In the genomic region with DNA sequence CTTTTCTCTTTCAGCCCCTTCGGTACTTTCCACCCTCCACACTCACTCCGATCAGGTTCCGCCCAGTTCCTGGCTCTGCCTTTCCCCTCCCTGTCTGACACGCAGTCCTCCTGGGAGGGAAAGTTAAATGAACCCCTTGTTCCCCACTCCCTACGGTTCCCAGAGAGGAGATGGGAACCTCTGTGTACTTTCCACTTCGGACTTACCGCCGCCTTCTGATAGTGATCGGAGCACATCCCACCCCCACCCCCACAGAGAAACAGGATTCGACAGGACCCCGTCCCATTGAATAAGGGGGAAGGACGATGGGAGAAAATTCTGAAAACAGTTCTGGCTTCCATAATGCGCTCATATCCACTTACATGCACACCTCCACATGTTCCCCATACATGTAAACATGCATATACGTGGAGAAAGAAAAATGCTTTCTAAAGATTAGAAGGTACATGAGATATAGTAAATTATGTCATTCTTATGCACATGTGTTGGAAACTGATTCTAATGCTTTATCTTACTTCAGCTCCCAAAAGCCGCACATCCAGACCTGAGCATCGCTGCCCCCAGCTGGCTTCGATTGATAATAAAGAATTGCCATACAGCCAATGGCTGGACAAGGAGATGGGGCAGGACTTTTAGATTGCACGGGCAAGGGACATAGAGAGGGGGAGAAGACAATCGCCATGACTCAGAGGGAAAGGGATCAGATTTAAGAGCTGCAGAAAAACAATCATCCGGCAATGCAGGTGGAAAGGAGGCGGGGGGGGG, we compare ENCODE assay signal across 10 mouse cellular contexts. TPM values are rescaled to one million over a fixed set of nuclear protein-coding genes. Genes with fewer than 3 reads are reported as not detected.
A peak's percentile ranks its signal among the peaks of the same experiment; 100 is the strongest.
DNase-seq lines count a peak whose midpoint lies in the region; ATAC-seq and TF ChIP-seq lines count a peak whose summit lies in the region.
"Had no signal": no experiment of that assay in that cellular context is flagged by ENCODE, and none has a peak within 500 bp of the region (broad histone marks: within the 10 kb centered on the region; RNA-seq: fewer than 3 reads in every experiment).

No protein-coding gene starts in this region.

- peak overlapping the region; percentile 71 for H3K4me2 ChIP-seq in forebrain, postnatal 0 days (ENCODE audit: low read depth)
- H3K4me2 ChIP-seq in midbrain, postnatal 0 days (ENCODE audit: low read depth, low read length, poor library complexity, severe bottlenecking): peak overlapping the region; percentile 89

- peak overlapping the region; percentile 55 for H3K4me3 ChIP-seq in testis, adult 2 months (ENCODE audit: control insufficient read depth, low read depth, low read length)
- H3K4me3 ChIP-seq in forebrain, postnatal 0 days (ENCODE audit: low read depth, low read length): peak overlapping the region; percentile 40
- peak overlapping the region; percentile 42 for H3K4me3 ChIP-seq in midbrain, postnatal 0 days (ENCODE audit: low read depth, low read length)

- intact Hi-C loops in left cerebral cortex, postnatal 25 days (cut with DNase I): loop anchor here (2.0 to 10.0 kb wide), 3 partner anchors 75 to 153 kb away; a partner anchor contains a TSS

- H3K27me3 ChIP-seq in testis, adult 2 months (ENCODE audit: control insufficient read depth, insufficient read depth, low read length): no peaks in the 10 kb centered on the region
- no peaks in the 10 kb centered on the region for H3K27me3 ChIP-seq in forebrain, postnatal 0 days (ENCODE audit: insufficient read depth, low read length)
- H3K27me3 ChIP-seq in midbrain, postnatal 0 days (ENCODE audit: insufficient read depth, low read length): no peaks in the 10 kb centered on the region

- no peaks in the 10 kb centered on the region for H3K36me3 ChIP-seq in testis, adult 2 months (ENCODE audit: control insufficient read depth, insufficient read depth, low read length)
- H3K36me3 ChIP-seq in forebrain, postnatal 0 days (ENCODE audit: insufficient read depth): no peaks in the 10 kb centered on the region
- no peaks in the 10 kb centered on the region for H3K36me3 ChIP-seq in midbrain, postnatal 0 days (ENCODE audit: insufficient read depth, low read length)

- H3K27ac ChIP-seq in testis, adult 2 months (ENCODE audit: control insufficient read depth, insufficient read depth, low read depth, low read length): peak overlapping the region; percentile 2; the same call in 1 of the 2 replicates
- H3K27ac ChIP-seq in forebrain, postnatal 0 days (ENCODE audit: low read depth, low read length): peak overlapping the region; percentile 15; the same call in 1 of the 2 replicates
- no peak overlapping the region for H3K27ac ChIP-seq in midbrain, postnatal 0 days (ENCODE audit: low read depth, low read length)

- H3K4me1 ChIP-seq in testis, adult 2 months (ENCODE audit: control insufficient read depth, insufficient read depth, low read length): peaks cover 5% of the 10 kb centered on the region; the same call in 1 of the 2 replicates
- H3K4me1 ChIP-seq in forebrain, postnatal 0 days (ENCODE audit: insufficient read depth): 0 out of 2 replicates have a peak, but pooled peaks cover 10% of the 10 kb centered on the region
- no peaks in the 10 kb centered on the region for H3K4me1 ChIP-seq in midbrain, postnatal 0 days (ENCODE audit: insufficient read depth, low read length)

- ATAC-seq in forebrain, postnatal 0 days: peak; percentile 74
- peak; percentile 81 for ATAC-seq in midbrain, postnatal 0 days (ENCODE audit: low FRiP score)

- no peak for TF ChIP-seq POLR2A in testis, adult 2 months (IDR thresholded peaks at IDR 0.05; ENCODE audit: control insufficient read depth, low read depth, low read length)

- H3K9ac ChIP-seq in forebrain, postnatal 0 days: peak overlapping the region; percentile 49
- H3K9ac ChIP-seq in midbrain, postnatal 0 days (replicated peaks; ENCODE audit: low read length, poor library complexity, severe bottlenecking): peak overlapping the region; percentile 57

- WGBS in forebrain, postnatal 0 days: 2% methylated on average over 18 of the region's 21 CpGs
- WGBS in midbrain, postnatal 0 days: under 1% methylated on average over 18 of the region's 21 CpGs

- H3K9me3 ChIP-seq in forebrain, postnatal 0 days (ENCODE audit: low read length): no peaks in the 10 kb centered on the region
- H3K9me3 ChIP-seq in midbrain, postnatal 0 days (ENCODE audit: low read length): no peaks in the 10 kb centered on the region

- peak; percentile 21 for DNase-seq in adrenal gland, postnatal 10 days
- DNase-seq in adrenal gland, postnatal 25 days: no peak
- DNase-seq in testis, postnatal 10 days (ENCODE audit: low spot score): no peak
- peak; percentile 69 for DNase-seq in forebrain, postnatal 0 days
- DNase-seq in left cerebral cortex, postnatal 25 days (ENCODE audit: low spot score in 2 of 2): peak; percentile 10 to 35
- DNase-seq in midbrain, postnatal 0 days (ENCODE audit: low spot score): peak; percentile 77
- DNase-seq in ovary, postnatal 36 days (ENCODE audit: low spot score): no peak

- no peak for TF ChIP-seq CTCF in testis, adult 2 months (IDR thresholded peaks at IDR 0.05; ENCODE audit: control insufficient read depth, insufficient read depth, insufficient replicate concordance, low read depth, low read length)
- TF ChIP-seq CTCF in forebrain, postnatal 0 days (IDR thresholded peaks at IDR 0.05; ENCODE audit: low read depth): no peak
- no peak; the same call in 1 of the 2 replicates for TF ChIP-seq CTCF in midbrain, postnatal 0 days (IDR thresholded peaks at IDR 0.05)

RNA-seq across cellular contexts. Expression of a gene that starts 26.5 kb away (rescaled TPM):
- total RNA-seq in adrenal gland, postnatal 10 days (2021): not detected
- total RNA-seq in adrenal gland, postnatal 25 days (2021): not detected in 2 replicates
- 2,075 and 2,753 TPM in 2 replicates for polyA plus RNA-seq in testis, adult 2 months (2012; rRNA removed)
- total RNA-seq in forebrain, postnatal 0 days (2014; rRNA removed): not detected in 2 replicates
- not detected in 2 replicates for polyA plus RNA-seq in forebrain, postnatal 0 days (2015; fragmentation: Nextera tagmentation; extraction: Ambion mirVana)
- not detected for total RNA-seq in left cerebral cortex, postnatal 25 days (2021)
- not detected in 2 replicates for total RNA-seq in midbrain, postnatal 0 days (2014; rRNA removed)
- polyA plus RNA-seq in midbrain, postnatal 0 days (2015; fragmentation: Nextera tagmentation; extraction: Ambion mirVana): not detected in 2 replicates
- total RNA-seq: left cerebral cortex, postnatal 10 days had no signal
- polyA plus RNA-seq: C2C12 had no signal

RNA-seq across cellular contexts. Expression of a gene that starts 59.4 kb away (rescaled TPM):
- total RNA-seq in adrenal gland, postnatal 10 days (2021): 1 to 10 TPM; 4.9 to 5.4 TPM
- total RNA-seq in adrenal gland, postnatal 25 days (2021): 6.9 and 10.1 TPM in 2 replicates
- polyA plus RNA-seq in testis, adult 2 months (2012; rRNA removed): 4.1 and 4.4 TPM in 2 replicates
- 34.0 and 40.4 TPM in 2 replicates for total RNA-seq in forebrain, postnatal 0 days (2014; rRNA removed)
- 13.1 and 18.5 TPM in 2 replicates for polyA plus RNA-seq in forebrain, postnatal 0 days (2015; fragmentation: Nextera tagmentation; extraction: Ambion mirVana)
- 10 to 100 TPM; 42.6 to 48.6 TPM for total RNA-seq in left cerebral cortex, postnatal 25 days (2021)
- 46.4 and 48.8 TPM in 2 replicates for total RNA-seq in midbrain, postnatal 0 days (2014; rRNA removed)
- polyA plus RNA-seq in midbrain, postnatal 0 days (2015; fragmentation: Nextera tagmentation; extraction: Ambion mirVana): 28.8 and 29.9 TPM in 2 replicates

Comparison
In these comparisons a context has a peak if more than half of its experiments do, and no peak if none do; other contexts are left out.
1. DNase-seq: peak in adrenal gland, postnatal 10 days (single experiment), forebrain, postnatal 0 days (single experiment), left cerebral cortex, postnatal 25 days (2 of 2) and midbrain, postnatal 0 days (single experiment); none in adrenal gland, postnatal 25 days (single experiment), testis, postnatal 10 days (single experiment) and ovary, postnatal 36 days (single experiment).
2. Peak in every context shown above with its lines, with median percentiles within 50 percentile points of each other: H3K4me3 ChIP-seq.